Mouse (Mus musculus) liver, embryonic 14.5 days (tissue): ENCODE measurements around the gene Gen1. TPM values are rescaled to one million over a fixed set of nuclear protein-coding genes. Genes with fewer than 3 reads are reported as not detected.

Source experiments
- ATAC-seq: fragments of 200-750 bp; cut with Nextera tagmentation; 2 replicates; pipeline ENCODE4 v1.8.0; 2017; ENCODE audit warnings: moderate number of reproducible peaks, mild to moderate bottlenecking, moderate library complexity; ENCODE audit not compliant: insufficient read depth
- DNase-seq, 3 experiments: peaks; one replicate each; pipeline ENCODE4 v3.0.0-alpha.2; 2012 to 2013; ENCODE audit warnings: low read depth in 3 of 3, low spot score in 3 of 3
- H3K27ac ChIP-seq: fragments of 300-500 bp; sonication (generic); 2 replicates; pipeline ENCODE4 v1.5.1; 2014; ENCODE audit warnings: moderate library complexity, mild to moderate bottlenecking, control low read depth, inconsistent platforms
- H3K27me3 ChIP-seq: fragments of 300-500 bp; sonication (generic); 2 replicates; pipeline ENCODE4 v1.6.1; 2014; ENCODE audit warnings: mild to moderate bottlenecking, low read length, moderate library complexity; ENCODE audit not compliant: control insufficient read depth, insufficient read depth
- H3K36me3 ChIP-seq: fragments of 300-500 bp; sonication (generic); replicated peaks from 2 replicates; pipeline ENCODE4 v1.6.1; 2014; ENCODE audit warnings: low read depth; ENCODE audit not compliant: control insufficient read depth, insufficient read depth
- H3K4me1 ChIP-seq, 2 experiments: fragments of 200-500 bp in 1 of 2; fragments of 300-500 bp in 1 of 2; sonication (generic) in 1 of 2; replicated peaks; 2 replicates each; pipeline ENCODE4 v1.6.1; 2012 to 2014; ENCODE audit warnings: antibody characterized with exemption in 1 of 2, inconsistent platforms in 1 of 2, low read length in 1 of 2; ENCODE audit not compliant: control insufficient read depth in 2 of 2, insufficient read depth in 2 of 2
- H3K4me2 ChIP-seq: fragments of 300-500 bp; sonication (generic); 2 replicates; pipeline ENCODE4 v1.6.1; 2014; ENCODE audit warnings: low read depth, mild to moderate bottlenecking, control low read depth, moderate library complexity
- H3K4me3 ChIP-seq, 2 experiments: fragments of 200-500 bp in 1 of 2; fragments of 300-500 bp in 1 of 2; sonication (generic) in 1 of 2; 2 replicates each; pipeline ENCODE4 v1.5.1; 2012 to 2014; ENCODE audit warnings: low read depth in 2 of 2, low read length in 2 of 2, mild to moderate bottlenecking in 2 of 2, control low read depth in 1 of 2, inconsistent platforms in 1 of 2, moderate library complexity in 1 of 2; ENCODE audit not compliant: insufficient read depth in 1 of 2
- H3K9ac ChIP-seq: fragments of 300-500 bp; sonication (generic); replicated peaks from 2 replicates; pipeline ENCODE4 v1.6.1; 2014; ENCODE audit warnings: mild to moderate bottlenecking, control low read depth, moderate library complexity
- H3K9me3 ChIP-seq: fragments of 300-500 bp; sonication (generic); 2 replicates; pipeline ENCODE4 v1.6.1; 2016; ENCODE audit warnings: low read length, mixed read lengths; ENCODE audit not compliant: control insufficient read depth
- CTCF ChIP-seq: IDR thresholded peaks from 2 replicates; pipeline ENCODE4 v1.5.1; 2016; ENCODE audit warnings: antibody characterized with exemption, low read depth, control low read depth
- EP300 ChIP-seq: IDR thresholded peaks from 2 replicates; pipeline ENCODE4 v1.6.1; 2016; ENCODE audit warnings: antibody characterized with exemption, low read depth
- WGBS: fragments of 180-500 bp; shearing (Covaris S2); extraction: QIAGEN DNeasy Blood & Tissue Kit; methylation state at CpG from one replicate; pipeline ENCODE4 v1.1.7; 2014; ENCODE audit not compliant: insufficient replicate concordance; 5-methylcytosine and 5-hydroxymethylcytosine counted together
- polyA plus RNA-seq, 2 experiments: library from polyadenylated mRNA; depleted of rRNA in 1 of 2; stranded (reverse) in 1 of 2; unstranded in 1 of 2; fragments of >200 nt; fragmentation: Nextera tagmentation in 1 of 2; extraction: Ambion mirVana in 1 of 2; gene quantifications; 2 replicates each; pipeline versions ENCODE4 v1.2.1 to v1.2.3; 2012 to 2014

The Gen1 gene
- polyA plus RNA-seq, 2 experiments: 4.4 to 10.9 TPM

DNA sequence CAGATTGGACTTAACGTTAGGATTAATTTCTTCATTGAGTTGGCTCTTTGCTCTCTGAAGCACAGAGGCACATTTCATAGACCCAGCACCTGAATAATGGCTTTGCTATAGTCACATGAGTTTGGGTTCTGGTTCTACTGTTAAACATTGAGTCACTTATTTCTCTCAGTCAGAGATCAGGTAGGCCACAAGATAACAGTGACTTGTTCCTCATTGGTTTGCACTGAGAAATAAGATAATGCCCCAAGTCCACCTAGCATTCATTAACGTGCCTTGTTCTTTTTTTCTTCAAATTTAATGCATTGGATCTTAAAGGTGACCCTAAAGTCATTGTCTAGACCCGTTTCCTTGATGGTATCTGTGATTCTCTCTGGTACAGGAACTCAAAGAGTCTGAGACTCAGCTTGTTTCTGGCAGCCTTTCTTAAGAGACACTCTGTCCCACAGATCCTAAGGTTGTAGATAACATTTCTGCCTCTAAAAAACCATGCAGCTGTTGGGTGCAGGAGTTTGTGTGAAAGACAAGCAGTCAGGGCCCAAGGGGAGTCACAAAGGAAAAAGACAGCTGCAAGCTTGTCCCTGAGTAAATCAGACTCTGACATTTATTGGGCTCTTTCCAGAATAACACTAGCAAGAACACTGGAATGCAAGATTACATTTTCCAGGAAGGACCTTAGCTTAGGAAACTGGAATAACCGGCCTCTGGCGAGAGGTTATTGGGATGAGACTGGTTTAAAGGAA is 38.9 kb downstream of the Gen1 start:
- TF ChIP-seq CTCF (no peak), EP300 (no peak)
- H3K4me2 ChIP-seq: no peak overlapping the region
- H3K27me3 ChIP-seq: no peaks in the 10 kb centered on the region
- H3K4me3 ChIP-seq: no peak overlapping the region
- WGBS: 37% methylated on average over 5 of the region's 5 CpGs
- H3K4me1 ChIP-seq: no peaks in the 10 kb centered on the region
- no peak overlapping the region for H3K27ac ChIP-seq
- DNase-seq (no peak), ATAC-seq (no peak)
- no peaks in the 10 kb centered on the region for H3K36me3 ChIP-seq
- H3K9me3 ChIP-seq: no peaks in the 10 kb centered on the region
- H3K9ac ChIP-seq: no peak overlapping the region

DNA sequence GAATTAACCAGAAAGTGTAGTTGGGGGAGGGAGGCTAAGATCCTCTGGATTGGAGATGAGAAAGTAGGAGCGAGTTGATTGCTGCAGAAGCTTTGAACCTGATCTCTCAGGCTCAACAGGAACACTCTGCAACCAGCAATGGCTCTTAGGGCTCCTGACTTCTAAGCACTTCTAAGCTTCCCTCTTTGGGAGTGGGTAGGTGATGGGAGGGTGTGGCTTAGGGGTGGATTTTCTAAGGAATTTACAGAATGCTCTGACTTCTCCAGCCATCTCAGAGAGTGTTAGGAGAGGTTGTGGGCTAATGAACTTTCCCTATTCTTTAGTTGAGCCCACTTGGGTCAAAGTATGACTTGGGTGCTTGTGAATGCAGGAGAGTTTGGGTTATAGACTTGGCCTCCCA is 39.5 kb downstream of the Gen1 start:
- Histone ChIP-seq H3K36me3 (no peaks in the 10 kb centered on the region), H3K9me3 (no peaks in the 10 kb centered on the region), H3K27me3 (no peaks in the 10 kb centered on the region), H3K4me1 (no peaks in the 10 kb centered on the region), H3K9ac (no peak overlapping the region), H3K4me2 (no peak overlapping the region), H3K27ac (no peak overlapping the region), H3K4me3 (no peak overlapping the region)
- DNase-seq (no peak), ATAC-seq (no peak)
- TF ChIP-seq CTCF: no peak
- TF ChIP-seq EP300: no peak
- WGBS: 50% methylated on average over 1 of the region's 1 CpGs

DNA sequence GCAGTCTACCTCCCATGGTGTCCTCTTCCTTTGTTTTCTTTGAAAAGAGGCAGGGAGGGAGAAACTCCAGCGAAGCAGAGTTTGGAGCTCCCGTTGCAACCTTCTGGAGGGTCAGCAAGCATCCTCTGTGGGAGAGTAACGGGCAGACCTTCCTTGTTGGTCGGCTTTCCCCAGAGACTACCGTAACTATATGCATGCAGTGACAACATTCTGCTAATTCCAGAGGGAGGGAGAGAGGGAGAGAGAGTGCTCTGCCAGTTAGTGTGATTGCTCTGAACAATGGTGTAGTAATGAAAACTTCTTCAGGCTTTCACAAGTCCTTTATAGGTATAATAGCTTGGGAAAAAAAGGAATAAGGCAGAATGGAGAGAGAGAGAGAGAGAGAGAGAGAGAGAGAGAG is 40.9 kb downstream of the Gen1 start:
- Histone ChIP-seq H3K27me3 (no peaks in the 10 kb centered on the region), H3K4me1 (no peaks in the 10 kb centered on the region), H3K4me3 (no peak overlapping the region), H3K9me3 (no peaks in the 10 kb centered on the region), H3K9ac (no peak overlapping the region), H3K27ac (no peak overlapping the region), H3K4me2 (no peak overlapping the region), H3K36me3 (no peaks in the 10 kb centered on the region)
- no peak for TF ChIP-seq CTCF
- TF ChIP-seq EP300: no peak
- 33% methylated on average over 5 of the region's 5 CpGs for WGBS
- DNase-seq (no peak), ATAC-seq (no peak)

DNA sequence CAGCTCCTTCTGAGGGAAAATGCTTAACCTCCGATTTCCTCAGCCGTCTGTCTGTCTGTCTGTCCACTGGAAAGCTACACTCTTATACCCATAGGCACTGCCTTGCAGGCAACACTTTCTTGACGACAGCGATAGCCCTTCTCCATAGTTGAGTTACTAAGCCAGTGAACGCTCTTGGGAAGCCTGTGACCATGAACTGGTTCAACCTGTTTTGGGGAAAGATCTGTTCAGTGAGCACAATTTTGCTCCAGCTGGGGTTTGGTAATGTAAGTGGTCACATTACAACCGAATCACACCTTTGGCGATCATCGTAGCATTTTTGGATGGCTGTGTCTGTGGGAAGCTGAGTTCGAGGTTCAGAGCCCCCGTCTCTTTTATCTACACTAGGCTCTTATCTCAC is 42.5 kb downstream of the Gen1 start:
- H3K4me2 ChIP-seq: no peak overlapping the region
- H3K4me3 ChIP-seq: no peak overlapping the region
- ATAC-seq: no peak
- H3K27me3 ChIP-seq: no peaks in the 10 kb centered on the region
- H3K27ac ChIP-seq: no peak overlapping the region
- H3K4me1 ChIP-seq: no peaks in the 10 kb centered on the region
- no peak for DNase-seq
- TF ChIP-seq CTCF (no peak), EP300 (no peak)
- H3K9ac ChIP-seq: no peak overlapping the region
- no peaks in the 10 kb centered on the region for H3K36me3 ChIP-seq
- no peaks in the 10 kb centered on the region for H3K9me3 ChIP-seq
- 59% methylated on average over 10 of the region's 10 CpGs for WGBS

DNA sequence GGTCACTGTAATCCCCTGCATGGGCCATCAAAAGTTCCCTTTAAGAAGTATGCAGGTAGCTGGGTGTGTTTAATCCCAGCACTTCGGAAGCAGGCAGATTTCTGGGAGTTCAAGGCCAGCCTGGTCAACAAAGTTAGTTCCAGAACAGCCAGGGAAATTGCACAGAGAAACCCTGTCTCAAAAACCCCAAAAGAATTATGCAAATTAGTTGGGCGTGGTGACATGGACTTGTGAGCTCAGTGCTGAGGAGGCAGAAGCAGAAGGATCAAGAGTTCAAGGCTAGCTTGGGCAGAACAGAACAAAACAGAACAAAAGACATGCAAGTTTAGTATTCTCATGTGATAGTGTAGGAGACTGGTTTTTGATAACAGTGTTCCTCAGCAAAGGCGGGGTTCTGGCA is 43.0 kb downstream of the Gen1 start:
- H3K36me3 ChIP-seq: no peaks in the 10 kb centered on the region
- H3K9me3 ChIP-seq: no peaks in the 10 kb centered on the region
- H3K9ac ChIP-seq: no peak overlapping the region
- no peak overlapping the region for H3K4me2 ChIP-seq
- 45% methylated on average over 3 of the region's 3 CpGs for WGBS
- DNase-seq (no peak), ATAC-seq (no peak)
- no peak overlapping the region for H3K4me3 ChIP-seq
- TF ChIP-seq CTCF: no peak
- no peaks in the 10 kb centered on the region for H3K4me1 ChIP-seq
- H3K27me3 ChIP-seq: no peaks in the 10 kb centered on the region
- H3K27ac ChIP-seq: no peak overlapping the region
